Mouse (Mus musculus): ENCODE measurements around the gene Gabarap.

DNA sequence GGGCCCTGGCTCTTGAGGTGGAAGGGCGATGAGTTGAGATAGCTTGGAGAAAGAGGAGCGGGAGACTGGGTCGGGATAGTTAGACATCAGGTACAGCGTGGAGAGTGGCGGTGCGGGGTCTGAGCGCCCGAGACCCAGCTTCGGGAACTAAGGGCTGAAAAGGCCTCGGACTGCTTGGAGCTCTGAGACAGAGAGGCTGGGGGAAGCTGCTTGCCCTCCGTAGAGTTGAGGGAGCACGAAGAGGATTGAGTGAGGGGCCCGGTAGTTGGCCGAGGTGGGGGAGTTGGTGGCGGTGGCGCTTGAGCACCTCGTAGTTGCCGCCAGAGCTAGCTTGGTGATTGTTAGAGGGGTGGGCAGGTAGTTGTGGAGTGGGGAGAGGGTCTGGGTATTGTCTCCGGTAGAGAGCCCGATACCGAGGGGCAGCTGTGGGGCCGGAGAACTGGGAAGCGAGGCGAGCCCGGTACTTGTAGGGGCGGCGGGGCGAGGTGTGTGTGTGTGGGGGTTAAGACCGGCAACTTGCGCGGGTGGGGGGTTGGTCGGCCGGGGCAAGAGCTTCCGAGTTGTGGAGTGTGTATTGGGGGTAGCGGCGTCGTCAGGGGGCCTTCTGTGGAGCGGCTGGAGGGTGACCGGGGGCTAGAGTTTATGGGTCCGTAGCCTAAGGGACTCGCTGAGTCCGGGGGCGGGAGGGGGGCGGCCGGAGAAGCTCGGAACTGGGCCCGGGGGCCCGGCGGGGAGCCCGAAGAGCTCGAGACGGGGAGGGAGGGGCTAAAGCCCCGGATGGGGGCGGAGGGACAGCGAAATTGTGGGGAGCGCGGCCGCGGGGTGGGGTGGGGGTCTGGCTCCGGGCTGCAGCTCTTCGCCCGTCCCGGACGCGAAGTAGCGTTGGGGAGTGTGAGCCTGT, 5.5 kb downstream of the Gabarap start:
- TF ChIP-seq CTCF (IDR thresholded peaks at IDR 0.05; ENCODE audit: control insufficient read depth, insufficient read depth, insufficient replicate concordance, low read depth, low read length) (no peak), POLR2A (IDR thresholded peaks at IDR 0.05; ENCODE audit: control insufficient read depth, low read depth, low read length) (no peak)
